Mouse (Mus musculus) midbrain, postnatal 0 days (tissue): Measurements from ENCODE around the gene Cox4i1. TPM values are rescaled to one million over a fixed set of nuclear protein-coding genes. Genes with fewer than 3 reads are reported as not detected.
"Not testable (repeated sequence)": the region's sequence is repeated elsewhere in the genome, so short reads cannot be mapped to it uniquely, and the experiment has no call there.

ENCODE experiments used
- ATAC-seq: fragments of 200-750 bp; cut with Nextera tagmentation; 2 replicates; pipeline ENCODE4 v1.8.0; 2017; ENCODE audit warnings: moderate number of reproducible peaks, mild to moderate bottlenecking, moderate TSS enrichment, moderate library complexity; ENCODE audit not compliant: low FRiP score
- DNase-seq: peaks from one replicate; pipeline ENCODE4 v3.0.0-alpha.2; 2015; ENCODE audit warnings: low spot score
- H3K27ac ChIP-seq: fragments of 300-500 bp; sonication (generic); 2 replicates; pipeline ENCODE4 v1.5.1; 2014; ENCODE audit warnings: low read depth, mild to moderate bottlenecking, low read length, mixed read lengths
- H3K27me3 ChIP-seq: fragments of 300-500 bp; sonication (generic); 2 replicates; pipeline ENCODE4 v1.6.1; 2014; ENCODE audit warnings: low read length, control low read depth, mixed read lengths; ENCODE audit not compliant: insufficient read depth
- H3K36me3 ChIP-seq: fragments of 300-500 bp; sonication (generic); 2 replicates; pipeline ENCODE4 v1.6.1; 2014; ENCODE audit warnings: low read length, control low read depth, mixed read lengths; ENCODE audit not compliant: insufficient read depth
- H3K4me1 ChIP-seq: fragments of 300-500 bp; sonication (generic); 2 replicates; pipeline ENCODE4 v1.6.1; 2014; ENCODE audit warnings: mild to moderate bottlenecking, control low read depth, antibody characterized with exemption, low read length, mixed read lengths; ENCODE audit not compliant: insufficient read depth
- H3K4me2 ChIP-seq: fragments of 300-500 bp; sonication (generic); 2 replicates; pipeline ENCODE4 v1.6.1; 2014; ENCODE audit warnings: low read depth, mild to moderate bottlenecking, low read length, mixed read lengths; ENCODE audit not compliant: poor library complexity, severe bottlenecking
- H3K4me3 ChIP-seq: fragments of 300-500 bp; sonication (generic); 2 replicates; pipeline ENCODE4 v1.5.1; 2014; ENCODE audit warnings: low read depth, mild to moderate bottlenecking, low read length, moderate library complexity
- H3K9ac ChIP-seq: fragments of 300-500 bp; sonication (generic); replicated peaks from 2 replicates; pipeline ENCODE4 v1.6.1; 2014; ENCODE audit warnings: mild to moderate bottlenecking, low read length, moderate library complexity, mixed read lengths; ENCODE audit not compliant: poor library complexity, severe bottlenecking
- H3K9me3 ChIP-seq: fragments of 300-500 bp; sonication (generic); 2 replicates; pipeline ENCODE4 v1.6.1; 2016; ENCODE audit warnings: low read length, control low read depth
- CTCF ChIP-seq: IDR thresholded peaks from 2 replicates; pipeline ENCODE4 v1.5.1; 2016; ENCODE audit warnings: antibody characterized with exemption, mild to moderate bottlenecking
- WGBS: fragments of 180-500 bp; shearing (Covaris S2); extraction: QIAGEN DNeasy Blood & Tissue Kit; methylation state at CpG from one replicate; pipeline ENCODE4 v1.1.7; 2014; 5-methylcytosine and 5-hydroxymethylcytosine counted together
- polyA plus RNA-seq: library from polyadenylated mRNA; unstranded; fragments of >200 nt; fragmentation: Nextera tagmentation; extraction: Ambion mirVana; gene quantifications from 2 replicates; pipeline ENCODE4 v1.2.1, GENCODE M21; 2015
- total RNA-seq: library from RNA; depleted of rRNA; stranded (reverse); fragments of >200 nt; gene quantifications from 2 replicates; pipeline ENCODE4 v1.2.3, GENCODE M21; 2014

The Cox4i1 gene
- total and polyA plus RNA-seq, 2 experiments from 2014 or later, result 558 to 1,374 TPM

- ATAC-seq, result no peak
- Histone ChIP-seq H3K4me2 (no peak overlapping the region), H3K36me3 (0 out of 2 replicates have a peak, but pooled peaks cover 3% of the 10 kb centered on the region), H3K27me3 (no peaks in the 10 kb centered on the region), H3K27ac (no peak overlapping the region), H3K9me3 (no peaks in the 10 kb centered on the region), H3K9ac (no peak overlapping the region), H3K4me3 (no peak overlapping the region), H3K4me1 (no peaks in the 10 kb centered on the region)
- 82% methylated on average over 11 of the region's 11 CpGs for WGBS
- TF ChIP-seq CTCF, result no peak
- no peak for DNase-seq
These were observed 11.8 kb downstream of the Cox4i1 start for GRCm38 (mm10) chr8:120679629-120680387.

- H3K27ac ChIP-seq, H3K36me3 ChIP-seq, H3K9me3 ChIP-seq, H3K4me3 ChIP-seq, H3K4me2 ChIP-seq, H3K27me3 ChIP-seq, H3K4me1 ChIP-seq, ATAC-seq, H3K9ac ChIP-seq: not testable (repeated sequence)
- peak; percentile 77 for TF ChIP-seq CTCF
- peak; percentile 55 for DNase-seq
- WGBS, result 62% methylated on average over 7 of the region's 7 CpGs
These were observed 12.4 kb downstream of the Cox4i1 start for GRCm38 (mm10) chr8:120680405-120680804.

- ATAC-seq, result no peak
- no peaks in the 10 kb centered on the region for H3K4me1 ChIP-seq
- H3K27me3 ChIP-seq, result no peaks in the 10 kb centered on the region
- no peak for DNase-seq
- TF ChIP-seq CTCF, result no peak
- no peak overlapping the region for H3K9ac ChIP-seq
- H3K27ac ChIP-seq, result no peak overlapping the region
- WGBS, result 75% methylated on average over 10 of the region's 10 CpGs
- H3K9me3 ChIP-seq, result no peaks in the 10 kb centered on the region
- H3K4me3 ChIP-seq, result no peak overlapping the region
- no peak overlapping the region for H3K4me2 ChIP-seq
- H3K36me3 ChIP-seq, result no peaks in the 10 kb centered on the region
These were observed 13.1 kb downstream of the Cox4i1 start for GRCm38 (mm10) chr8:120681113-120681512.

GRCm38 (mm10) chr8:120683602-120684001, 15.6 kb downstream of the Cox4i1 start:
- TF ChIP-seq CTCF, result peak; percentile 70
- Histone ChIP-seq H3K9me3 (no peaks in the 10 kb centered on the region), H3K27me3 (no peaks in the 10 kb centered on the region), H3K4me2 (no peak overlapping the region), H3K36me3 (no peaks in the 10 kb centered on the region), H3K9ac (no peak overlapping the region), H3K27ac (no peak overlapping the region), H3K4me3 (no peak overlapping the region), H3K4me1 (no peaks in the 10 kb centered on the region)
- ATAC-seq (no peak), DNase-seq (peak; percentile 61)
- 19% methylated on average over 10 of the region's 10 CpGs for WGBS

- DNase-seq (no peak), ATAC-seq (no peak)
- H3K9ac ChIP-seq, result no peak overlapping the region
- no peaks in the 10 kb centered on the region for H3K4me1 ChIP-seq
- no peaks in the 10 kb centered on the region for H3K27me3 ChIP-seq
- no peak overlapping the region for H3K27ac ChIP-seq
- TF ChIP-seq CTCF, result no peak
- no peak overlapping the region for H3K4me3 ChIP-seq
- no peaks in the 10 kb centered on the region for H3K9me3 ChIP-seq
- H3K36me3 ChIP-seq, result no peaks in the 10 kb centered on the region
- H3K4me2 ChIP-seq, result no peak overlapping the region
- WGBS, result 64% methylated on average over 5 of the region's 5 CpGs
These were observed 16.1 kb downstream of the Cox4i1 start for GRCm38 (mm10) chr8:120684082-120684481.

- H3K27ac ChIP-seq, result no peak overlapping the region
- no peak overlapping the region for H3K4me2 ChIP-seq
- WGBS, result 67% methylated on average over 5 of the region's 5 CpGs
- H3K36me3 ChIP-seq, result no peaks in the 10 kb centered on the region
- no peaks in the 10 kb centered on the region for H3K9me3 ChIP-seq
- H3K9ac ChIP-seq, result no peak overlapping the region
- H3K4me1 ChIP-seq, result no peaks in the 10 kb centered on the region
- TF ChIP-seq CTCF, result no peak
- DNase-seq, result no peak
- H3K27me3 ChIP-seq, result no peaks in the 10 kb centered on the region
- H3K4me3 ChIP-seq, result no peak overlapping the region
- ATAC-seq, result no peak
These were observed 17.1 kb downstream of the Cox4i1 start for GRCm38 (mm10) chr8:120685097-120685496.
